Mouse (Mus musculus) lung, embryonic 14.5 days (tissue): ENCODE measurements at regions not wholly inside any gene's neighbourhood (a gene's known extent, or its start where the extent isn't known, plus 50 kb on each side); places are given as distances from the start of the nearest gene placed in this dataset.
"Not testable (repeated sequence)": the region's sequence is repeated elsewhere in the genome, so short reads cannot be mapped to it uniquely, and the experiment has no call there.

Experiments used
- ATAC-seq: fragments of 200-750 bp; cut with Nextera tagmentation; 2 replicates; pipeline ENCODE4 v1.8.0; 2017; ENCODE audit warnings: mild to moderate bottlenecking, moderate TSS enrichment, moderate library complexity; ENCODE audit not compliant: insufficient read depth
- DNase-seq: peaks from one replicate; pipeline ENCODE4 v3.0.0-alpha.2; 2015
- H3K27ac ChIP-seq: fragments of 300-500 bp; sonication (generic); 2 replicates; pipeline ENCODE4 v1.5.1; 2014; ENCODE audit warnings: low read depth, mild to moderate bottlenecking, moderate library complexity
- H3K27me3 ChIP-seq: fragments of 300-500 bp; sonication (generic); 2 replicates; pipeline ENCODE4 v1.6.1; 2014; ENCODE audit warnings: low read length, control low read depth; ENCODE audit not compliant: insufficient read depth
- H3K36me3 ChIP-seq: fragments of 300-500 bp; sonication (generic); 2 replicates; pipeline ENCODE4 v1.6.1; 2014; ENCODE audit warnings: control low read depth; ENCODE audit not compliant: insufficient read depth
- H3K4me1 ChIP-seq: fragments of 300-500 bp; sonication (generic); 2 replicates; pipeline ENCODE4 v1.6.1; 2014; ENCODE audit warnings: antibody characterized with exemption, control low read depth; ENCODE audit not compliant: insufficient read depth
- H3K4me2 ChIP-seq: fragments of 300-500 bp; sonication (generic); 2 replicates; pipeline ENCODE4 v1.6.1; 2014; ENCODE audit warnings: mild to moderate bottlenecking
- H3K4me3 ChIP-seq: fragments of 300-500 bp; sonication (generic); 2 replicates; pipeline ENCODE4 v1.5.1; 2014; ENCODE audit warnings: low read depth, low read length
- H3K9ac ChIP-seq: fragments of 300-500 bp; sonication (generic); 2 replicates; pipeline ENCODE4 v1.6.1; 2014
- H3K9me3 ChIP-seq: fragments of 300-500 bp; sonication (generic); 2 replicates; pipeline ENCODE4 v1.6.1; 2016; ENCODE audit warnings: low read depth, low read length, control low read depth
- CTCF ChIP-seq: IDR thresholded peaks from 2 replicates; pipeline ENCODE4 v1.5.1; 2016; ENCODE audit warnings: antibody characterized with exemption, low read depth
- WGBS: fragments of 180-500 bp; shearing (Covaris S2); extraction: QIAGEN DNeasy Blood & Tissue Kit; methylation state at CpG from one replicate; pipeline ENCODE4 v1.1.7; 2014; 5-methylcytosine and 5-hydroxymethylcytosine counted together

GRCm38 (mm10) chr3:54567329-54567728 is 125.3 kb upstream of the Supt20 start:
- Histone ChIP-seq H3K9me3 (no peaks in the 10 kb centered on the region), H3K4me2 (no peak overlapping the region), H3K36me3 (no peaks in the 10 kb centered on the region), H3K4me1 (no peaks in the 10 kb centered on the region), H3K4me3 (no peak overlapping the region), H3K27me3 (no peaks in the 10 kb centered on the region), H3K27ac (no peak overlapping the region), H3K9ac (no peak overlapping the region)
- WGBS: 71% methylated on average over 1 of the region's 1 CpGs
- DNase-seq (no peak), ATAC-seq (no peak)
- TF ChIP-seq CTCF: no peak

DNA sequence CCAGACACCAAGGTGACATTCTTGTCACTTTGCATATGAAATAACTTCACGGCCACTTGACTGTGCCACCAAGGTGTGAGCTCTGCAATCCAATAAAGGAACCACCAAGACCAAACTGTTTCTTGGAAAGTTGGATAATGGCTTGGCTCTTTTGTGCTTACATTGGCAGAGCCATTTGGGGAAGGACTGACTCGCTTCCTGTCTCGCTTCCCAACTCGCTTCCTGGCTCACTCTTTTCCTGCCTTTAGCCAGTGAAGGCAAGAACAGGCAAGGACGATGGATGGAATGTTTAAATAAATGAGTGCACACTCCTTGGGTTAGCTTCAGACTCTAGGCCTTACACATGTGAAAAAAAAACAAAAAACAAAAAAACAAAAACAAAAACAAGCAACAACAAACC is 124.5 kb upstream of the Supt20 start:
- no peaks in the 10 kb centered on the region for H3K4me1 ChIP-seq
- DNase-seq (no peak), ATAC-seq (no peak)
- H3K9ac ChIP-seq: no peak overlapping the region
- no peak overlapping the region for H3K4me2 ChIP-seq
- H3K9me3 ChIP-seq: no peaks in the 10 kb centered on the region
- H3K27me3 ChIP-seq: no peaks in the 10 kb centered on the region
- TF ChIP-seq CTCF: no peak
- H3K27ac ChIP-seq: no peak overlapping the region
- 78% methylated on average over 5 of the region's 5 CpGs for WGBS
- H3K4me3 ChIP-seq: no peak overlapping the region
- H3K36me3 ChIP-seq: no peaks in the 10 kb centered on the region

- H3K4me2 ChIP-seq: no peak overlapping the region
- no peak overlapping the region for H3K27ac ChIP-seq
- DNase-seq (no peak), ATAC-seq (no peak)
- no peak overlapping the region for H3K9ac ChIP-seq
- H3K9me3 ChIP-seq: no peaks in the 10 kb centered on the region
- no peaks in the 10 kb centered on the region for H3K27me3 ChIP-seq
- WGBS: 79% methylated on average over 8 of the region's 8 CpGs
- H3K36me3 ChIP-seq: no peaks in the 10 kb centered on the region
- H3K4me3 ChIP-seq: no peak overlapping the region
- no peaks in the 10 kb centered on the region for H3K4me1 ChIP-seq
- TF ChIP-seq CTCF: peak; percentile 23; the same call in 1 of the 2 replicates
These were observed 122.1 kb upstream of the Supt20 start for GRCm38 (mm10) chr3:54570501-54570900.

GRCm38 (mm10) chr3:54577851-54578250 is 114.8 kb upstream of the Supt20 start:
- H3K9me3 ChIP-seq: no peaks in the 10 kb centered on the region
- no peak overlapping the region for H3K4me2 ChIP-seq
- DNase-seq (no peak), ATAC-seq (no peak)
- H3K27me3 ChIP-seq: no peaks in the 10 kb centered on the region
- H3K36me3 ChIP-seq: no peaks in the 10 kb centered on the region
- H3K4me3 ChIP-seq: no peak overlapping the region
- no peak for TF ChIP-seq CTCF
- WGBS: 92% methylated on average over 5 of the region's 5 CpGs
- no peak overlapping the region for H3K9ac ChIP-seq
- no peak overlapping the region for H3K27ac ChIP-seq
- H3K4me1 ChIP-seq: no peaks in the 10 kb centered on the region

- WGBS: 91% methylated on average over 2 of the region's 2 CpGs
- Histone ChIP-seq H3K9ac (no peak overlapping the region), H3K27ac (no peak overlapping the region), H3K36me3 (no peaks in the 10 kb centered on the region), H3K27me3 (no peaks in the 10 kb centered on the region), H3K4me2 (no peak overlapping the region), H3K4me3 (no peak overlapping the region), H3K9me3 (no peaks in the 10 kb centered on the region), H3K4me1 (no peaks in the 10 kb centered on the region)
- ATAC-seq: no peak
- no peak for DNase-seq
- TF ChIP-seq CTCF: no peak
These were observed 113.2 kb upstream of the Supt20 start for GRCm38 (mm10) chr3:54579425-54579824.

GRCm38 (mm10) chr3:54580339-54580738 is 112.3 kb upstream of the Supt20 start:
- 88% methylated on average over 6 of the region's 6 CpGs for WGBS
- no peak overlapping the region for H3K4me3 ChIP-seq
- no peak overlapping the region for H3K4me2 ChIP-seq
- H3K4me1 ChIP-seq: no peaks in the 10 kb centered on the region
- no peak for ATAC-seq
- no peaks in the 10 kb centered on the region for H3K9me3 ChIP-seq
- no peak overlapping the region for H3K9ac ChIP-seq
- no peaks in the 10 kb centered on the region for H3K36me3 ChIP-seq
- DNase-seq: no peak
- H3K27ac ChIP-seq: no peak overlapping the region
- no peaks in the 10 kb centered on the region for H3K27me3 ChIP-seq
- TF ChIP-seq CTCF: no peak

- H3K4me2 ChIP-seq, H3K27me3 ChIP-seq, DNase-seq, H3K27ac ChIP-seq, H3K4me3 ChIP-seq, H3K9me3 ChIP-seq, H3K36me3 ChIP-seq, H3K9ac ChIP-seq, H3K4me1 ChIP-seq, ATAC-seq: not testable (repeated sequence)
- 78% methylated on average over 9 of the region's 10 CpGs for WGBS
These were observed 106.8 kb upstream of the Supt20 start for GRCm38 (mm10) chr3:54585781-54586180.
